Mouse (Mus musculus) G1E (cell line): ENCODE results near the gene Ubl5. TPM values are rescaled to one million over a fixed set of nuclear protein-coding genes. Genes with fewer than 3 reads are reported as not detected.

Experiments used
- ATAC-seq: 2 replicates; pipeline ENCODE4 v1.8.0; 2016; ENCODE audit warnings: mild to moderate bottlenecking; ENCODE audit not compliant: insufficient number of reproducible peaks, poor library complexity, low FRiP score, severe bottlenecking; ENCODE audit errors: extremely low read depth
- DNase-seq: peaks from one replicate; pipeline ENCODE4 v3.0.0; 2012; ENCODE audit warnings: low spot score
- H3K27me3 ChIP-seq: 2 replicates; pipeline ENCODE4 v1.6.1; 2012; ENCODE audit warnings: mild to moderate bottlenecking, low read length, inconsistent platforms; ENCODE audit not compliant: insufficient read depth
- H3K36me3 ChIP-seq: replicated peaks from 2 replicates; pipeline ENCODE3; 2012; ENCODE audit warnings: mild to moderate bottlenecking, inconsistent platforms
- H3K4me1 ChIP-seq: 2 replicates; pipeline ENCODE4 v1.6.1; 2012; ENCODE audit warnings: low read depth, low read length, inconsistent platforms, mixed read lengths; ENCODE audit not compliant: insufficient read depth
- H3K4me3 ChIP-seq: 2 replicates; pipeline ENCODE4 v1.5.1; 2012; ENCODE audit warnings: low read depth, mild to moderate bottlenecking, inconsistent platforms, low read length, moderate library complexity, mixed read lengths
- H3K9me3 ChIP-seq: replicated peaks from 2 replicates; pipeline ENCODE4 v1.6.1; 2012; ENCODE audit warnings: inconsistent platforms
- CTCF ChIP-seq: IDR thresholded peaks from 2 replicates; pipeline ENCODE4 v1.5.1; 2012; ENCODE audit warnings: low read depth, low read length, inconsistent platforms, mixed read lengths
- GATA1 ChIP-seq: IDR thresholded peaks from 2 replicates; pipeline ENCODE4 v1.6.1; 2012; ENCODE audit warnings: borderline replicate concordance, low read length, inconsistent platforms, mixed read lengths
- GATA2 ChIP-seq: IDR thresholded peaks from 2 replicates; pipeline ENCODE4 v1.6.1; 2012; ENCODE audit warnings: low read depth, low read length, inconsistent platforms, borderline replicate concordance
- POLR2AphosphoS5 ChIP-seq: IDR thresholded peaks from 2 replicates; pipeline ENCODE4 v1.6.1; 2012; ENCODE audit warnings: low read depth, low read length, inconsistent platforms; ENCODE audit not compliant: insufficient replicate concordance
- TAL1 ChIP-seq: conservative IDR thresholded peaks from 2 replicates; pipeline ENCODE4 v1.6.1; 2012; ENCODE audit warnings: low read depth, low read length, inconsistent platforms, mixed read lengths
- polyA plus RNA-seq: library from polyadenylated mRNA; stranded (reverse); fragments of >175 nt; gene quantifications from 2 replicates; pipeline ENCODE4 v1.2.3, GENCODE M21; 2012
- total RNA-seq, 2 experiments: library from RNA; stranded (forward) in 1 of 2; stranded (reverse) in 1 of 2; fragments of 200-1000 nt in 1 of 2; fragments of >200 nt in 1 of 2; fragmentation: Nextera tagmentation in 1 of 2; gene quantifications; 2 replicates each; pipeline ENCODE4 v1.2.3; 2014 to 2017

Gene Ubl5
- total and polyA plus RNA-seq, 3 experiments, result 18.4 to 270 (median 176) TPM

DNA sequence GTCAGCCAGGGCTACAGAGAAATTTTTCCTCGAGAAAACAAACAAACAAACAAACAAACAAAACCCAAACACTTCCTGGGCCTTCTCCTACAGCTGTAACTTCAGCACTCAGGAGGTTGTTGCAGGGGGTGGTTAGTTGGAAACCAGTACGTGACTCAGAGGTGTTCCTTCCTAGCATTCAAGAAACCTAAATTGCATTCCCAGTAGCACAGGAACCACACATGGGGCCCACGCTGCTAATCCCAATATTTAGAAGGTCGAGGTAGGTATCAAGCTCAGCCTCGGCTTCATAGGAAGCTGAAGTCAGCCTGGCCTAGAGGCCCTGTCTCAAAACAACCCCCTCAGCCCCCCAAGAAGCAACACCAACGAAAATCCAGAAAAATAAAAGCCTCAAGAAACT is 1.2 kb upstream of the Ubl5 start:
- H3K36me3 ChIP-seq, result peaks cover 57% of the 10 kb centered on the region
- H3K4me1 ChIP-seq, result peaks cover 61% of the 10 kb centered on the region
- no peaks in the 10 kb centered on the region for H3K9me3 ChIP-seq
- ATAC-seq (no peak), DNase-seq (no peak)
- H3K27me3 ChIP-seq, result no peaks in the 10 kb centered on the region
- TF ChIP-seq CTCF (no peak), TAL1 (no peak), POLR2AphosphoS5 (no peak), GATA1 (no peak), GATA2 (no peak)
- peak overlapping the region; percentile 92 for H3K4me3 ChIP-seq

DNA sequence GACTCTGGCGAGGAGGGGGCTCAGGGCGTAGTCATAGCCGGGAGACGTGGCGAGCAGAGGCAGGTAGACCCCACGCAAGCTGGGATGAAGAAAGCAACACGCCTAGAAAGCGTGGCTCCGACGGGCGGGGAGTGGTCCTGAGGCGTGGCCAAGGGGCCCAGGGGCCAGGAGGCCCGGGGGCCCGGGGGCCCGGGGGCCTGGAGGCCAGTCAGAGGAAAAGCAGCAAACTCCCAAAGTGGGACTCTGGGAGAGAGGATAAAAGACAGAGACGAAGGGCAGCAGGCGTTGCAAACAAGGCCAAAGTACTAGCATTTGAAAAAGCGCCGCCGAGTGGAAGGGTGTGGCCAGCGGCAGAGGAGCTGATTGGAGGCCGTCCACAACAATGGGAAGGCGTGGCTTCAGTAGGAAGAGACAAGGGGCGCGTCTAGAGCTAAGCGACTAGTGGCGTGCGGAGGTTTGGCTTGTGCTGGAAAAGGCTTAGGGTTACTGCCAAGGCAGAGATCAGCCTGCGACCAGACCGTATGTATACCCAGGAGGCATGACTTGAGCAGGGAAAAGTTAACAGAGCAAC is 303 bp downstream of the Ubl5 start:
- Histone ChIP-seq H3K4me3 (peak overlapping the region; percentile 92), H3K4me1 (peaks cover 64% of the 10 kb centered on the region), H3K9me3 (no peaks in the 10 kb centered on the region), H3K27me3 (no peaks in the 10 kb centered on the region), H3K36me3 (peaks cover 58% of the 10 kb centered on the region)
- peak; percentile 91 for DNase-seq
- ATAC-seq, result peak; percentile 82
- TF ChIP-seq GATA1 (no peak), POLR2AphosphoS5 (no peak), CTCF (no peak), TAL1 (no peak), GATA2 (no peak)

DNA sequence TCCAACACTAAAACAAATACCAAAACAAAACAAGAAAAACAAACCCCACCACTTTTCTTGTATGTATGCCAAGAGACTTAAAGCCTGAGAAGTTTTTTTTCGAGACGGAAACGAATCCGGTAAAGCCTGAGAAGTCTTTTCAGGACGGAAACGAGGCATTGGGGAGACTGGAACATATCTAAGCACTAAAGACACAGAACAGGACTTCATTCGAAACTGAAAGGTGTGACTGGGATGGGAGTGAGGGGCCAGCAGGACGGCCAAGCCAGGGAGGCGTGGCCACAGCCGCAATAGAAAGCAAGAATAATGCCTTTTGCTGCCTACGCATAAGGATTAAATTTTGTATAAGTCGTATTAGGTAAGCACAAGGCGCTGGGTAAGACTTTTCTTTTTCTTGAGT is 1.1 kb downstream of the Ubl5 start:
- DNase-seq, result no peak

DNA sequence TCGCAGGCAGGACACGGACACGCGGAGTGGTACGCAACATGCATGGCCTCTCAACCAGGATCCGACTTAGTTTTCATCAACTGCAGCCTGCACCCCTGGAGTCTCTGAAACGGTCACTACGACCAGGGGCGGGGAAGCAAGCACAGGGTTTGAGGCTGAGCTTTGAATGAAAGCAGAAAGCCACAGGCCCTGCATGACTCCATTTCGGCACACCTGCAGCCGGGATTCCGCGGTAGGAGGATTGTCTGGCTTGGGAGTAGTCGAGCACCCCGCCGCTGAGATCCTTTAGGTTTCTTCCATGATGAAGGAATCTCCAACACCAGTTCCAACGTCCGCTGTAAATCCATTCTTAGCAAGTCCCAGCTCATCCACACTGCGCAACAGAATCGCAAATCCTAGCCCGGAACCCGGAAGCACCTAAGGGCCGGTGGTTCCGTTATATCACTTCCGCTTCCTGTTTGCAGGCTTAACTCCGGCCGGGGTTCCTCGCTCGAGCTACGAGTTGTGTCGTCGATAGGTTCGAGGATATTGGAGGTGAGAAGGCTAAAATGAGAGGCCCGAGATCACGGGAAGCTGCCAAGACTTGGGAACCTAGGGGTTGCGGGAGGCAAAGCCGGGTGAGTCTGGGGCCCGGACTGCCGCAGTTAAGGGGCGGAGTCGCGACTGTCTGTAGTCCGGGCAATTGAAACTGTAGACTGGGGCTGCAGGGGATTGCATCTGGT is 1.8 kb downstream of the Ubl5 start, which contains the start of gene Fbxl12:
TSS of gene Fbxl12 (minus strand) at position 408 of the 722 bp plus-strand sequence.
- ATAC-seq, result peak; percentile 46; the same call in 1 of the 2 replicates
- no peaks in the 10 kb centered on the region for H3K27me3 ChIP-seq
- peak within 1 kb of the TSS; percentile 92 for H3K4me3 ChIP-seq
- no peaks in the 10 kb centered on the region for H3K9me3 ChIP-seq
- TF ChIP-seq TAL1, result no peak
- TF ChIP-seq GATA1, result no peak
- no peak for TF ChIP-seq POLR2AphosphoS5
- no peak for TF ChIP-seq GATA2
- no peak for TF ChIP-seq CTCF
- H3K36me3 ChIP-seq, result peaks cover 58% of the 10 kb centered on the region
- peaks cover 60% of the 10 kb centered on the region for H3K4me1 ChIP-seq
- DNase-seq, result peak; percentile 75

More for the DNA sequence above, 1.1 kb downstream of the Ubl5 start:
- H3K4me1 ChIP-seq, result peaks cover 60% of the 10 kb centered on the region
- H3K27me3 ChIP-seq, result no peaks in the 10 kb centered on the region
- TF ChIP-seq GATA1 (no peak), TAL1 (no peak)
- ATAC-seq, result no peak
- peak overlapping the region; percentile 92 for H3K4me3 ChIP-seq
- H3K36me3 ChIP-seq, result peaks cover 58% of the 10 kb centered on the region
- H3K9me3 ChIP-seq, result no peaks in the 10 kb centered on the region

DNA sequence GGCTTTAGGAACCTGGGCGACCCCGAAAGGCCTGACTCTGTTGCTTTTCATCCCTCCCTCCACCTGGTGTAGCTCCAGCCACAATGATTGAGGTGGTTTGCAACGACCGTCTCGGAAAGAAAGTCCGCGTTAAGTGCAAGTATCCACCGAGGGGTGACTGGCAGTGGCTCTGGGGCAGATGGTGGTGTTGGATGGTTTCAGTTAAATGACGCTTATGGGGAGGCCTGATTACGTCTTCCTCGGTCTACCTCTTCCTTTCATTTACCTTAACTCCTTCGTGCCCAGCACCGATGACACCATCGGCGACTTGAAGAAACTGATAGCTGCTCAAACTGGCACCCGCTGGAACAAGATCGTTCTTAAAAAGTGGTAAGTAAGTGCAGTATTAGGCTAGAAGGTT is 2.4 kb downstream of the Ubl5 start:
- Histone ChIP-seq H3K27me3 (no peaks in the 10 kb centered on the region), H3K4me3 (peak overlapping the region; percentile 92), H3K36me3 (peaks cover 58% of the 10 kb centered on the region), H3K9me3 (no peaks in the 10 kb centered on the region), H3K4me1 (peaks cover 60% of the 10 kb centered on the region)
- DNase-seq, result peak; percentile 37
- no peak for ATAC-seq
- no peak for TF ChIP-seq POLR2AphosphoS5
- no peak for TF ChIP-seq GATA1
- TF ChIP-seq GATA2, result no peak
- TF ChIP-seq CTCF, result no peak
- TF ChIP-seq TAL1, result no peak

DNA sequence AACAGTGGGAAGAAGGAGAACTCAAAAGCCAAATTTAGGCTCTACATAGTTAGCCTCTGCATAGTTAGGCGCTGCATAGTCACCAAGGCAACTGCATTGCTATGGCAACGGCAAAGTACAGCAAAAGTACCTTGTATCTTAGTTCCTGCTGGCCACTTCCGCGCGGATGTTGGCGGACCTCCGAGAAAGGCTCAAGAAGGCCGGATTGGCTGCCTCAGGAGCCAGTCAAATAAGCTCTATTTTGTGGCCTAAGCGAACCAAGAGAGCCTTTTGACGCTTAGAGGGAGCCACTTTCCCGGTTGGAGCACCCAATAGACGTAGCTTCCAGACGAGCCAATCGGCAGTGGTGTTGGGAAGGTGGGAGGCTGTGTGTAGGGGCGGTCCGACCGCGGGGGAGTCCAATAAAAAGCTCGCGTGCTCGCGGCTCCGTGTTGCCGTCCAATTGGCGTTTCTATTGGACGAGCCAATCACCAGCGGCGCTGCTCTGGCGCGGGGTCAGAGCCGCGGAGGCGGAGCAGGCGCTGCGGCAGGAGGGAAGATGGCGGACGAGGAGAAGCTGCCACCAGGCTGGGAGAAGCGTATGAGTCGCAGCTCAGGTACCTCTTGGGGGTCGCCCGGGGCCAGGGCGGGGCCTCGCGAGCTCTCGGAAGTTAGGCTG is 9.1 kb downstream of the Ubl5 start, which contains the start of gene Pin1:
TSS of gene Pin1 (plus strand) at position 494 of the 658 bp plus-strand sequence.
- H3K9me3 ChIP-seq, result no peaks in the 10 kb centered on the region
- peaks cover 69% of the 10 kb centered on the region for H3K36me3 ChIP-seq
- TF ChIP-seq CTCF (no peak), GATA1 (no peak)
- peaks cover 63% of the 10 kb centered on the region for H3K4me1 ChIP-seq
- DNase-seq (peak; percentile 100), ATAC-seq (peak; percentile 97)
- H3K4me3 ChIP-seq, result peak within 1 kb of the TSS; percentile 99
- no peaks in the 10 kb centered on the region for H3K27me3 ChIP-seq
